Mouse (Mus musculus) kidney, adult 2 months (tissue): ENCODE results near the gene Scrn2. TPM values are rescaled to one million over a fixed set of nuclear protein-coding genes. Genes with fewer than 3 reads are reported as not detected.

Source experiments
- DNase-seq: peaks from one replicate; pipeline ENCODE4 v3.0.0; 2021
- H3K27ac ChIP-seq: fragments of 200-500 bp; 2 replicates; pipeline ENCODE4 v1.5.1; 2012; ENCODE audit warnings: low read depth, low read length, control low read depth, inconsistent platforms; ENCODE audit not compliant: insufficient read depth
- H3K27me3 ChIP-seq: fragments of 200-500 bp; replicated peaks from 2 replicates; pipeline ENCODE4 v1.6.1; 2012; ENCODE audit warnings: mild to moderate bottlenecking, moderate library complexity, low read length, inconsistent platforms; ENCODE audit not compliant: control insufficient read depth, insufficient read depth
- H3K36me3 ChIP-seq: fragments of 200-500 bp; 2 replicates; pipeline ENCODE4 v1.6.1; 2012; ENCODE audit warnings: mild to moderate bottlenecking, moderate library complexity, low read length, inconsistent platforms; ENCODE audit not compliant: control insufficient read depth, insufficient read depth
- H3K4me1 ChIP-seq: fragments of 200-500 bp; 2 replicates; pipeline ENCODE4 v1.6.1; 2011; ENCODE audit warnings: low read length; ENCODE audit not compliant: control insufficient read depth, insufficient read depth
- H3K4me3 ChIP-seq: fragments of 200-500 bp; 2 replicates; pipeline ENCODE4 v1.5.1; 2011; ENCODE audit warnings: mild to moderate bottlenecking, low read depth, low read length, control low read depth; ENCODE audit not compliant: insufficient read depth
- CTCF ChIP-seq: fragments of 200-500 bp; conservative IDR thresholded peaks from 2 replicates; pipeline ENCODE4 v1.5.1; 2011; ENCODE audit warnings: low read depth, mild to moderate bottlenecking, control low read depth, low read length, moderate library complexity, mixed read lengths; ENCODE audit not compliant: insufficient read depth, insufficient read length
- POLR2A ChIP-seq: fragments of 200-500 bp; IDR thresholded peaks from one replicate; pipeline ENCODE4 v1.6.1; 2011; ENCODE audit warnings: low read depth, low read length, control low read depth
- WGBS: fragments of 180-500 bp; shearing (Covaris S2); methylation state at CpG from one replicate; pipeline ENCODE4 v1.1.7; 2018; 5-methylcytosine and 5-hydroxymethylcytosine counted together
- polyA plus RNA-seq: library from polyadenylated mRNA; depleted of rRNA; stranded (reverse); fragments of >200 nt; gene quantifications from 2 replicates; pipeline ENCODE4 v1.2.3, GENCODE M21; 2012

The Scrn2 gene
- polyA plus RNA-seq, 1 experiment, result 104 TPM

- no peak for TF ChIP-seq CTCF
- Histone ChIP-seq H3K27me3 (no peaks in the 10 kb centered on the region), H3K36me3 (no peaks in the 10 kb centered on the region), H3K27ac (peak overlapping the region; percentile 26), H3K4me3 (peak overlapping the region; percentile 81), H3K4me1 (peaks cover 11% of the 10 kb centered on the region; the same call in 1 of the 2 replicates)
- 4% methylated on average over 13 of the region's 13 CpGs for WGBS
- no peak for DNase-seq
Measured at GRCm38 (mm10) chr11:97050944-97051586, 21.3 kb downstream of the Scrn2 start.

GRCm38 (mm10) chr11:97052219-97052646, 22.5 kb downstream of the Scrn2 start:
- no peaks in the 10 kb centered on the region for H3K27me3 ChIP-seq
- H3K36me3 ChIP-seq, result no peaks in the 10 kb centered on the region
- H3K27ac ChIP-seq, result no peak overlapping the region
- TF ChIP-seq POLR2A, result no peak
- no peak for TF ChIP-seq CTCF
- WGBS, result 20% methylated on average over 11 of the region's 11 CpGs
- peaks cover 11% of the 10 kb centered on the region; the same call in 1 of the 2 replicates for H3K4me1 ChIP-seq
- peak; percentile 78 for DNase-seq
- no peak overlapping the region; the same call in 1 of the 2 replicates for H3K4me3 ChIP-seq

GRCm38 (mm10) chr11:97063274-97063920, 33.7 kb downstream of the Scrn2 start:
- Histone ChIP-seq H3K4me1 (no peaks in the 10 kb centered on the region), H3K27ac (no peak overlapping the region), H3K4me3 (no peak overlapping the region), H3K27me3 (no peaks in the 10 kb centered on the region), H3K36me3 (no peaks in the 10 kb centered on the region)
- no peak for TF ChIP-seq POLR2A
- TF ChIP-seq CTCF, result no peak
- DNase-seq, result no peak
- 54% methylated on average over 9 of the region's 9 CpGs for WGBS

GRCm38 (mm10) chr11:97063921-97064295, 34.2 kb downstream of the Scrn2 start:
- no peak for DNase-seq
- H3K27ac ChIP-seq, result no peak overlapping the region
- H3K27me3 ChIP-seq, result no peaks in the 10 kb centered on the region
- WGBS, result 87% methylated on average over 3 of the region's 3 CpGs
- TF ChIP-seq POLR2A, result no peak
- 0 out of 2 replicates have a peak, but pooled peaks have one; percentile 23 for TF ChIP-seq CTCF
- H3K36me3 ChIP-seq, result no peaks in the 10 kb centered on the region
- no peaks in the 10 kb centered on the region for H3K4me1 ChIP-seq
- no peak overlapping the region for H3K4me3 ChIP-seq

GRCm38 (mm10) chr11:97065538-97066295, 36.0 kb downstream of the Scrn2 start:
- DNase-seq, result no peak

GRCm38 (mm10) chr11:97066656-97067360, 37.1 kb downstream of the Scrn2 start:
- no peaks in the 10 kb centered on the region for H3K27me3 ChIP-seq
- WGBS, result 75% methylated on average over 22 of the region's 22 CpGs
- H3K4me3 ChIP-seq, result no peak overlapping the region
- TF ChIP-seq POLR2A (no peak), CTCF (no peak)
- H3K27ac ChIP-seq, result no peak overlapping the region
- H3K36me3 ChIP-seq, result no peaks in the 10 kb centered on the region
- no peak for DNase-seq
- H3K4me1 ChIP-seq, result no peaks in the 10 kb centered on the region

More at GRCm38 (mm10) chr11:97065538-97066295, 36.0 kb downstream of the Scrn2 start:
- no peak overlapping the region for H3K27ac ChIP-seq
- H3K27me3 ChIP-seq, result no peaks in the 10 kb centered on the region
- no peaks in the 10 kb centered on the region for H3K4me1 ChIP-seq
- no peaks in the 10 kb centered on the region for H3K36me3 ChIP-seq
- 89% methylated on average over 12 of the region's 12 CpGs for WGBS
- no peak for TF ChIP-seq CTCF
- TF ChIP-seq POLR2A, result no peak
- no peak overlapping the region for H3K4me3 ChIP-seq
